Mouse (Mus musculus) ES-Bruce4 (cell line): Measurements from ENCODE around the gene Trmt1l.

ENCODE experiments used
- CTCF ChIP-seq: IDR thresholded peaks from one replicate; pipeline ENCODE4 v1.8.1; 2011; ENCODE audit warnings: low read depth, low read length
- EP300 ChIP-seq: IDR thresholded peaks from 2 replicates; pipeline ENCODE4 v1.6.1; 2011; ENCODE audit warnings: low read depth, low read length; ENCODE audit not compliant: insufficient read depth
- POLR2A ChIP-seq: IDR thresholded peaks from one replicate; pipeline ENCODE4 v1.8.1; 2011; ENCODE audit warnings: low read length; ENCODE audit not compliant: insufficient read depth

GRCm38 (mm10) chr1:151426947-151427600 lies 1.3 kb upstream of the Trmt1l start:
- TF ChIP-seq CTCF (no peak), POLR2A (no peak), EP300 (no peak)
